Mouse (Mus musculus) ES-E14 (cell line): ENCODE measurements around the gene Rdh8. TPM values are rescaled to one million over a fixed set of nuclear protein-coding genes. Genes with fewer than 3 reads are reported as not detected.
A peak's percentile ranks its signal among the peaks of the same experiment; 100 is the strongest.

Experiments used
- DNase-seq: peaks from one replicate; pipeline ENCODE4 v3.0.0-alpha.2; 2013; ENCODE audit warnings: low read depth, low spot score
- H3K27ac ChIP-seq: 2 replicates; pipeline ENCODE4 v1.5.1; 2012; ENCODE audit warnings: low read depth, mild to moderate bottlenecking, low read length, moderate library complexity, mixed read lengths; ENCODE audit not compliant: poor library complexity, insufficient read depth, severe bottlenecking
- H3K36me3 ChIP-seq: 2 replicates; pipeline ENCODE4 v1.6.1; 2012; ENCODE audit warnings: mild to moderate bottlenecking, low read length, moderate library complexity, mixed read lengths; ENCODE audit not compliant: control insufficient read depth, poor library complexity, insufficient read depth, severe bottlenecking
- H3K4me1 ChIP-seq, 2 experiments: fragments of 150-350 bp in 1 of 2; sonication (generic) in 1 of 2; 2 replicates each; pipeline ENCODE4 v1.6.1; 2012; ENCODE audit warnings: low read length in 2 of 2, mild to moderate bottlenecking in 1 of 2, mixed read lengths in 1 of 2; ENCODE audit not compliant: control insufficient read depth in 2 of 2, insufficient read depth in 2 of 2, poor library complexity in 1 of 2
- H3K4me3 ChIP-seq, 2 experiments: fragments of 150-350 bp in 1 of 2; sonication (generic) in 1 of 2; 2 replicates each; pipeline ENCODE4 v1.5.1; 2012; ENCODE audit warnings: low read length in 2 of 2, low read depth in 1 of 2, mild to moderate bottlenecking in 1 of 2, mixed read lengths in 1 of 2; ENCODE audit not compliant: insufficient read depth in 1 of 2, poor library complexity in 1 of 2, severe bottlenecking in 1 of 2
- H3K9ac ChIP-seq: 2 replicates; pipeline ENCODE4 v1.6.1; 2012; ENCODE audit warnings: low read depth, mild to moderate bottlenecking, low read length, mixed read lengths; ENCODE audit not compliant: poor library complexity, insufficient read depth, severe bottlenecking
- H3K9me3 ChIP-seq: fragments of 150-350 bp; sonication (generic); 2 replicates; pipeline ENCODE4 v1.6.1; 2012; ENCODE audit warnings: low read depth, mild to moderate bottlenecking, low read length; ENCODE audit not compliant: control insufficient read depth, insufficient read depth
- CHD2 ChIP-seq: IDR thresholded peaks from 2 replicates; pipeline ENCODE4 v1.6.1; 2014; ENCODE audit warnings: mild to moderate bottlenecking, low read depth, low read length, inconsistent platforms
- HCFC1 ChIP-seq: IDR thresholded peaks from 2 replicates; pipeline ENCODE4 v1.6.1; 2012; ENCODE audit warnings: low read length, inconsistent platforms, borderline replicate concordance; ENCODE audit not compliant: insufficient read depth
- MAFK ChIP-seq: IDR thresholded peaks from 2 replicates; pipeline ENCODE4 v1.6.1; 2014; ENCODE audit warnings: mild to moderate bottlenecking, low read depth, low read length, inconsistent platforms; ENCODE audit not compliant: insufficient read depth
- ZC3H11A ChIP-seq: IDR thresholded peaks from 2 replicates; pipeline ENCODE4 v1.6.1; 2012; ENCODE audit warnings: low read depth, mild to moderate bottlenecking, inconsistent platforms, low read length, borderline replicate concordance
- ZNF384 ChIP-seq: IDR thresholded peaks from 2 replicates; pipeline ENCODE4 v1.6.1; 2012; ENCODE audit warnings: low read depth, low read length, inconsistent platforms
- in situ Hi-C, 2 experiments: fragments of 600-800 bp; cut with MboI; formaldehyde crosslinking; loops; one replicate each; pipeline ENCODE4 v1.15.1; 2025; ENCODE audit warnings: low sequenced_read_pairs in 2 of 2, inconsistent platforms in 1 of 2; ENCODE audit not compliant: unreplicated experiment in 2 of 2
- total RNA-seq: library from RNA; depleted of rRNA; stranded (reverse); fragments of 300-350 nt; gene quantifications from 2 replicates; pipeline ENCODE4 v1.2.3, GENCODE M21; 2012

Gene Rdh8
- total RNA-seq, 1 experiment, result not detected

DNA sequence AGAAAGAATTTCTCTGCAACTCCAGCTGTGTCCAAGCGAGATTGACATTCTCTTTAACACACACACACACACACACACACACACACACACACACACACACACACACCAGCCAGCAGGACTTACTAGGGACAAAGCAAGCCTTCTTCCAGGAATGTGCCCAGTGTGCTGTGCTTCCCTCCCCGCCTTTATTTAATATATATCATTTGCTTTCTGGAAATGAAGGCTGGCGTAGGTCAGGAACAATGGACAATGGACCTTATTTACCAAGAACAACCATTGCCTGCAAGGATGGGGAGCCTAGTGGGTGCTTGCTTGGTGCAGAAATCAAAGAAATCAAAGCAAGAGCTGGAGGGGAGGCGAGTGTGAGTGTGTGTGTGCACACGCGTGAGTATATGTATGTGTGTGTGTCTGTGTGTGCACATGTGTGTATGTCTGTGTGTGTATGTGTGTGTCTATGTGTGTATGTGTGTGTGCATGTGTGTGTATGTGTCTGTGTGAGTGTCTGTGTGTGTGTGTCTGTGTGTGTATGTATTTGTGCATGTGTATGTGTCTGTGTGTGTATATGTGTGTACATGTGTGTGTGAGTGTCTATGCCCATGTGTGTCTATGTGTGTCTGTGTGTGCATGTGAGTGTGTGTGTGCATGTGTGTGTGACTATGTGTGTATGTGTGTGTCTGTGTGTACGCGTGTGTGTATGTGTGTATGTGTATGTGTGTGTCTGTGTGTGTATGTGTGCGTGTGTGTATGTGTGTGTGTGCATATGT lies 19.1 kb downstream of the Rdh8 start:
- Histone ChIP-seq H3K4me1 (no peaks in the 10 kb centered on the region), H3K9me3 (no peaks in the 10 kb centered on the region), H3K36me3 (no peaks in the 10 kb centered on the region), H3K4me3 (no peak overlapping the region), H3K9ac (no peak overlapping the region), H3K27ac (no peak overlapping the region)
- in situ Hi-C loops, result loop anchor here in 1 of 2 experiments (10.0 kb wide), 1 partner anchor 103 kb away; no protein-coding TSS in a partner anchor
- no peak for DNase-seq
- TF ChIP-seq ZC3H11A (no peak), MAFK (no peak), ZNF384 (no peak), HCFC1 (no peak), CHD2 (no peak)

GRCm38 (mm10) chr9:20838931-20839330 lies 20.6 kb downstream of the Rdh8 start:
- no peak for TF ChIP-seq ZNF384
- TF ChIP-seq MAFK, result no peak
- no peak for TF ChIP-seq ZC3H11A
- no peak for TF ChIP-seq CHD2
- TF ChIP-seq HCFC1, result no peak
- no peak overlapping the region for H3K9ac ChIP-seq
- in situ Hi-C loops, result loop anchor here in 1 of 2 experiments (10.0 kb wide), 1 partner anchor 104 kb away; no protein-coding TSS in a partner anchor
- no peaks in the 10 kb centered on the region for H3K9me3 ChIP-seq
- no peak overlapping the region for H3K27ac ChIP-seq
- no peaks in the 10 kb centered on the region for H3K36me3 ChIP-seq
- H3K4me3 ChIP-seq, result no peak overlapping the region
- no peak for DNase-seq
- no peaks in the 10 kb centered on the region for H3K4me1 ChIP-seq

DNA sequence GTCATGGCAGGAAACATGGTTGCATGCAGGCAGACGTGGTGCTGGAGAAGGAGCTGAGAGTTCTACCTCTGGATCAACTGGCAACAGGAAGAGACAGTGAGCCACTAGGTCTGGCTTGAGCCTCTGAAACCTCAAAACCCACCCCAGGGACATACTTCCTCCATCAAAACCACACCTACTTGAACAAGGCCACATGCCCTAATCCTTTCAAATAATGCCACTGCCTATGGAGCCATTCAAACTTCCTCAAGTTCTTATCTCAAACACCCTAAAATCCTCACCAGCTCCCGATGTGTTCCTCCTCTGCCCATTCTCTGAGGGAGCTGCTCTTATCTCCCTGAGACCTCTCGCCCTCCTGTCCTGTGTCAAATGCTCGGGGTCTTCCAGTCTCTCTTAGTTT lies 23.9 kb downstream of the Rdh8 start:
- no peak overlapping the region for H3K9ac ChIP-seq
- TF ChIP-seq ZNF384, result no peak
- no peak for TF ChIP-seq HCFC1
- TF ChIP-seq ZC3H11A, result no peak
- no peak for TF ChIP-seq MAFK
- TF ChIP-seq CHD2, result no peak
- H3K27ac ChIP-seq, result no peak overlapping the region
- in situ Hi-C loops, result no loop called here
- no peak for DNase-seq
- H3K36me3 ChIP-seq, result no peaks in the 10 kb centered on the region
- H3K9me3 ChIP-seq, result no peaks in the 10 kb centered on the region
- H3K4me1 ChIP-seq, result no peaks in the 10 kb centered on the region
- H3K4me3 ChIP-seq, result no peak overlapping the region

DNA sequence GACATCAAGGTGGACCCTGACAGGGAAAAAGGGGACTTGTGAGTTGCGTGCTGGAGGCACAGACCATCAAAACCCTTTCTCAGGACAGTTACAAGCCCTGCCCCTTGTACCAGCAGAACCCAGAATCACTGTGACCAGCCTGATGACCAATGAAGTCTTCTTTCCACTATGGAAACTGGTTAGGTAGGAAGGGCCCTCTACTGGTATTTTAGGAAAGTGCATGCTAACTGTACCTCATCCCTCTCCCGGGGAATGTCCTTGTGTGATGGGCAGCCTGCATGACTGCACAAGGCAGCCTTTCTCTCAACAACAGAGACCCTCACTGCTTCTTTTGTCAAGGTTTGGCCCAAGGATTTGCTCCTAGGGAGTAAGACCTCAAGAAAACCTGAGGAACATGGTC lies 24.4 kb downstream of the Rdh8 start:
- peak; percentile 25 for DNase-seq

More for the DNA sequence above, 24.4 kb downstream of the Rdh8 start:
- Histone ChIP-seq H3K27ac (no peak overlapping the region), H3K36me3 (no peaks in the 10 kb centered on the region), H3K9me3 (no peaks in the 10 kb centered on the region), H3K9ac (no peak overlapping the region), H3K4me3 (no peak overlapping the region), H3K4me1 (no peaks in the 10 kb centered on the region)
- TF ChIP-seq CHD2 (no peak), ZNF384 (no peak), MAFK (no peak), HCFC1 (no peak), ZC3H11A (no peak)
- in situ Hi-C loops, result no loop called here
